Mouse (Mus musculus) small intestine, adult 2 months (tissue): ENCODE results near the gene Ggt6. TPM values are rescaled to one million over a fixed set of nuclear protein-coding genes. Genes with fewer than 3 reads are reported as not detected.
A peak's percentile ranks its signal among the peaks of the same experiment; 100 is the strongest.

Source experiments
- H3K27ac ChIP-seq: fragments of 200-500 bp; 2 replicates; pipeline ENCODE4 v1.5.1; 2012; ENCODE audit warnings: low read depth, low read length, control low read depth, inconsistent platforms; ENCODE audit not compliant: insufficient read depth
- H3K27me3 ChIP-seq: fragments of 200-500 bp; 2 replicates; pipeline ENCODE4 v1.6.1; 2012; ENCODE audit warnings: mild to moderate bottlenecking, moderate library complexity, low read length, inconsistent platforms; ENCODE audit not compliant: control insufficient read depth, insufficient read depth
- H3K36me3 ChIP-seq: fragments of 200-500 bp; 2 replicates; pipeline ENCODE4 v1.6.1; 2012; ENCODE audit warnings: mild to moderate bottlenecking, low read length, control low read depth, inconsistent platforms; ENCODE audit not compliant: control insufficient read depth, insufficient read depth
- H3K4me1 ChIP-seq: fragments of 200-500 bp; 2 replicates; pipeline ENCODE4 v1.6.1; 2012; ENCODE audit warnings: low read length, inconsistent platforms, mixed read lengths; ENCODE audit not compliant: control insufficient read depth, insufficient read depth, insufficient read length
- H3K4me3 ChIP-seq: fragments of 200-500 bp; 2 replicates; pipeline ENCODE4 v1.5.1; 2012; ENCODE audit warnings: low read depth, mild to moderate bottlenecking, control low read depth, inconsistent platforms, low read length, moderate library complexity
- CTCF ChIP-seq: fragments of 200-500 bp; IDR thresholded peaks from 2 replicates; pipeline ENCODE4 v1.5.1; 2012; ENCODE audit warnings: low read depth, mild to moderate bottlenecking, control low read depth, inconsistent platforms, low read length, moderate library complexity, mixed read lengths; ENCODE audit not compliant: insufficient replicate concordance, insufficient read length; ENCODE audit errors: extremely low read depth
- POLR2A ChIP-seq: fragments of 200-500 bp; IDR thresholded peaks from 2 replicates; pipeline ENCODE4 v1.6.1; 2012; ENCODE audit warnings: low read depth, mild to moderate bottlenecking, control low read depth, inconsistent platforms, low read length, moderate library complexity
- WGBS: fragments of 180-500 bp; shearing (Covaris S2); methylation state at CpG from one replicate; pipeline ENCODE4 v1.1.7; 2018; 5-methylcytosine and 5-hydroxymethylcytosine counted together
- polyA plus RNA-seq: library from polyadenylated mRNA; depleted of rRNA; stranded (reverse); fragments of >200 nt; gene quantifications from 2 replicates; pipeline ENCODE4 v1.2.3, GENCODE M21; 2012

Ggt6 gene
- polyA plus RNA-seq, 1 experiment = 60.1 TPM

DNA sequence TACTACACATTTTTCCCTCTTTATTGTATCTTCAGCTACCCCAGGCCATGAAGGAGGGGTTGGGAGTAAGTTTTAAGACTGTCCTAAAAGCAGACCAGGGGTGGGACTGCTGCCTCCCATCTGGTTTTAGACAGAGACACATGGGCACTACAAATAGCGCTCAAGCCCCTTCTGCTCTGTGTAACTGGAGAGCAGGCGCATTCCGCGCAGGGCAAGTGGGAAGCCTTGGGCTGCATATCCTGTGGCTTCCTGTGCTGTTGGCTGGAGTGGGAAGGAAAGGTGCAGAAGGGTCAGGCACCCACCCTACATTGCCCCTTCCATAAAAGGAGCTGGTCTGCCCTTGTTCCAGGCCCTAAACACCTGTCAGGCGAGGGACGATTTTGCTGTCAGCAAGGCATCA lies 39.7 kb upstream of the Ggt6 start:
- no peak overlapping the region for H3K27ac ChIP-seq
- H3K36me3 ChIP-seq = no peaks in the 10 kb centered on the region
- TF ChIP-seq CTCF (no peak), POLR2A (no peak)
- H3K4me1 ChIP-seq = no peaks in the 10 kb centered on the region
- H3K27me3 ChIP-seq = no peaks in the 10 kb centered on the region
- H3K4me3 ChIP-seq = no peak overlapping the region
- 90% methylated on average over 6 of the region's 6 CpGs for WGBS

GRCm38 (mm10) chr11:72396621-72397020 lies 38.7 kb upstream of the Ggt6 start:
- H3K27me3 ChIP-seq = no peaks in the 10 kb centered on the region
- no peaks in the 10 kb centered on the region for H3K36me3 ChIP-seq
- H3K4me1 ChIP-seq = no peaks in the 10 kb centered on the region
- H3K4me3 ChIP-seq = no peak overlapping the region
- TF ChIP-seq POLR2A (no peak), CTCF (no peak)
- H3K27ac ChIP-seq = no peak overlapping the region
- 76% methylated on average over 7 of the region's 7 CpGs for WGBS

- H3K27me3 ChIP-seq = no peaks in the 10 kb centered on the region
- H3K4me1 ChIP-seq = no peaks in the 10 kb centered on the region
- H3K27ac ChIP-seq = peak overlapping the region; percentile 29; the same call in 1 of the 2 replicates
- TF ChIP-seq POLR2A = no peak
- TF ChIP-seq CTCF = no peak
- H3K36me3 ChIP-seq = no peaks in the 10 kb centered on the region
- H3K4me3 ChIP-seq = no peak overlapping the region
- 34% methylated on average over 10 of the region's 10 CpGs for WGBS
These were observed 38.3 kb upstream of the Ggt6 start for GRCm38 (mm10) chr11:72397072-72397471.

- H3K27me3 ChIP-seq = no peaks in the 10 kb centered on the region
- H3K4me3 ChIP-seq = no peak overlapping the region
- TF ChIP-seq CTCF (no peak), POLR2A (no peak)
- no peaks in the 10 kb centered on the region for H3K36me3 ChIP-seq
- 91% methylated on average over 8 of the region's 8 CpGs for WGBS
- H3K4me1 ChIP-seq = no peaks in the 10 kb centered on the region
- H3K27ac ChIP-seq = no peak overlapping the region
These were observed 37.4 kb upstream of the Ggt6 start for GRCm38 (mm10) chr11:72397811-72398525.

DNA sequence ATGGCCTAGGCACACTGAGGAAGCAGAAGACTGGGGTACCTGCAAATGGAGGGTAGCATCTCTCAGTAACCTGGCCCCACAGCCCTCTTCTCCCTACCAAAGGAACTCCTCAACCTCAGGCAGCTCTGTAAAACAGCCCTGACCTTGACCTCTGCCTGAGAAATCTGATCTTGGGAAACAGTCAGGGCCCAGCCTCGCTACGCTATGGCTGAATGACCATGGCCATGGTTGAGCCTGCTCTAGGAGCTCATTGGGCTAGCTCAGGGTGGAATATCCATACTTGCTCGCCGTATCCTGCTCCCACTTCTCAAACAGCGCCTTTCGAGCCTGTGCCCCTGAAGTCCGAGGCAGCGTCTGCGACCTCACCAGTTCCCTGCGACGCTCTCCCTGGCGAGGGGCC lies 34.3 kb upstream of the Ggt6 start:
- 92% methylated on average over 12 of the region's 12 CpGs for WGBS
- Histone ChIP-seq H3K4me1 (no peaks in the 10 kb centered on the region), H3K27me3 (no peaks in the 10 kb centered on the region), H3K4me3 (no peak overlapping the region), H3K36me3 (no peaks in the 10 kb centered on the region), H3K27ac (no peak overlapping the region)
- no peak for TF ChIP-seq POLR2A
- no peak for TF ChIP-seq CTCF

DNA sequence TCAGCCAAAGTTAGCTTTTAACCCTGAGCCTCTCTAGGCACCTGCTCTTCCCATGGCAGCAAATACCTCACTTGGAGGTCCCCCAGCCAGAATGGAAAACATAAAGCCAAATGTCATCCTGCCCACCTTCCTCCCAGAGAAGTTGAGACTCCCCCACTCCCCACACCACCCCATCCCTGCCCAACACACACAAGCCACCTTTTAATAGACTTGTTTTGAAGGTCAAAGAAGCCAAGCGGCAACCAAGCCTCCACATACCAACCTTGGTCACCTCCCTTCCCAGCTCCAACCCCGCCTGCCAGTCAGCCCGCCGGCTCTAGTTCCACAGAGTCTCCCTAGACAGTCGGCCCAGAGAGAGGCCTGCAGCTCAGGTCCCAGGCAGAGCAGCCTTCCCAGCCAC lies 33.3 kb upstream of the Ggt6 start:
- Histone ChIP-seq H3K4me1 (no peaks in the 10 kb centered on the region), H3K27ac (no peak overlapping the region), H3K27me3 (no peaks in the 10 kb centered on the region), H3K4me3 (no peak overlapping the region), H3K36me3 (no peaks in the 10 kb centered on the region)
- no peak for TF ChIP-seq POLR2A
- TF ChIP-seq CTCF = no peak
- WGBS = 77% methylated on average over 5 of the region's 5 CpGs

DNA sequence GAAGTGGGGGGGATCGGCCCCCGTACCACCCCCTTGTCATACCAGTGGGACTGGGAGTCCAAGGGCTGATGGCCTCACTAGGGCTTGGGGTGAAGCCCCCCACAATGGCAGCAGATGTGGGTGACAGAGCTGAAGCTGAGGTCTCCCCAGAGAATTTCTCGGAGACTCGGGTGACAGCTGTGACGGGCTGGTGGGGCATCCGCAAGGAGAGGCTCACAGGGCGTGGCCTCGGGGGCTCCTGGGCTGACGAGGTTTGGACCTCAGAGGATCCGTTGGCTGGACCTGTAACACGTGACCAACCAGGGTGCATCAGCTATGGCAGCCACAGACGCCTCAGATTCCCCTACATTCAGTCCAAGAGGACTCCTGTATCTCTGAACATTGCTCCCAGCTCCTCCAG lies 32.4 kb upstream of the Ggt6 start:
- Histone ChIP-seq H3K27me3 (no peaks in the 10 kb centered on the region), H3K27ac (no peak overlapping the region), H3K4me1 (no peaks in the 10 kb centered on the region), H3K4me3 (no peak overlapping the region), H3K36me3 (no peaks in the 10 kb centered on the region)
- WGBS = 87% methylated on average over 12 of the region's 12 CpGs
- no peak for TF ChIP-seq POLR2A
- no peak for TF ChIP-seq CTCF

- 60% methylated on average over 4 of the region's 4 CpGs for WGBS
- Histone ChIP-seq H3K4me3 (no peak overlapping the region), H3K27ac (no peak overlapping the region), H3K36me3 (no peaks in the 10 kb centered on the region), H3K4me1 (peaks cover 3% of the 10 kb centered on the region; the same call in 1 of the 2 replicates), H3K27me3 (no peaks in the 10 kb centered on the region)
- TF ChIP-seq POLR2A (no peak), CTCF (no peak)
These were observed 29.8 kb upstream of the Ggt6 start for GRCm38 (mm10) chr11:72405532-72405931.
